Mouse (Mus musculus) neural tube, embryonic 11.5 days (tissue): Measurements from ENCODE around the gene Gm6760. TPM values are rescaled to one million over a fixed set of nuclear protein-coding genes. Genes with fewer than 3 reads are reported as not detected.

Source experiments
- ATAC-seq: fragments of 200-750 bp; cut with Nextera tagmentation; 2 replicates; pipeline ENCODE4 v1.8.0; 2017; ENCODE audit warnings: moderate number of reproducible peaks, mild to moderate bottlenecking, moderate TSS enrichment, moderate library complexity; ENCODE audit not compliant: insufficient read depth, low FRiP score, low TSS enrichment
- DNase-seq: peaks from one replicate; pipeline ENCODE4 v3.0.0-alpha.2; 2015; ENCODE audit warnings: low spot score
- H3K27ac ChIP-seq: fragments of 300-500 bp; sonication (generic); 2 replicates; pipeline ENCODE4 v1.5.1; 2014; ENCODE audit warnings: low read depth, mild to moderate bottlenecking, low read length
- H3K27me3 ChIP-seq: fragments of 300-500 bp; sonication (generic); 2 replicates; pipeline ENCODE4 v1.6.1; 2014; ENCODE audit warnings: mild to moderate bottlenecking, low read length, mixed read lengths; ENCODE audit not compliant: control insufficient read depth, insufficient read depth
- H3K36me3 ChIP-seq: fragments of 300-500 bp; sonication (generic); 2 replicates; pipeline ENCODE4 v1.6.1; 2014; ENCODE audit warnings: mild to moderate bottlenecking, low read length, moderate library complexity, mixed read lengths; ENCODE audit not compliant: control insufficient read depth, insufficient read depth
- H3K4me1 ChIP-seq: fragments of 300-500 bp; sonication (generic); 2 replicates; pipeline ENCODE4 v1.6.1; 2014; ENCODE audit warnings: low read length, mixed read lengths; ENCODE audit not compliant: control insufficient read depth, insufficient read depth
- H3K4me2 ChIP-seq: fragments of 300-500 bp; sonication (generic); 2 replicates; pipeline ENCODE4 v1.6.1; 2014; ENCODE audit warnings: low read depth, mild to moderate bottlenecking, moderate library complexity
- H3K4me3 ChIP-seq: fragments of 300-500 bp; sonication (generic); 2 replicates; pipeline ENCODE4 v1.5.1; 2014; ENCODE audit warnings: low read depth, low read length
- H3K9ac ChIP-seq: fragments of 300-500 bp; sonication (generic); 2 replicates; pipeline ENCODE4 v1.6.1; 2014; ENCODE audit warnings: mild to moderate bottlenecking, low read length
- H3K9me3 ChIP-seq: fragments of 300-500 bp; sonication (generic); 2 replicates; pipeline ENCODE4 v1.6.1; 2016; ENCODE audit warnings: low read length; ENCODE audit not compliant: control insufficient read depth
- WGBS: fragments of 180-500 bp; shearing (Covaris S2); extraction: QIAGEN DNeasy Blood & Tissue Kit; methylation state at CpG from one replicate; pipeline ENCODE4 v1.1.7; 2014; 5-methylcytosine and 5-hydroxymethylcytosine counted together
- polyA plus RNA-seq: library from polyadenylated mRNA; unstranded; fragments of >200 nt; fragmentation: Nextera tagmentation; extraction: Ambion mirVana; gene quantifications from 2 replicates; pipeline ENCODE4 v1.2.1, GENCODE M21; 2014

Gm6760 gene
- polyA plus RNA-seq: not detected in 2 replicates

DNA sequence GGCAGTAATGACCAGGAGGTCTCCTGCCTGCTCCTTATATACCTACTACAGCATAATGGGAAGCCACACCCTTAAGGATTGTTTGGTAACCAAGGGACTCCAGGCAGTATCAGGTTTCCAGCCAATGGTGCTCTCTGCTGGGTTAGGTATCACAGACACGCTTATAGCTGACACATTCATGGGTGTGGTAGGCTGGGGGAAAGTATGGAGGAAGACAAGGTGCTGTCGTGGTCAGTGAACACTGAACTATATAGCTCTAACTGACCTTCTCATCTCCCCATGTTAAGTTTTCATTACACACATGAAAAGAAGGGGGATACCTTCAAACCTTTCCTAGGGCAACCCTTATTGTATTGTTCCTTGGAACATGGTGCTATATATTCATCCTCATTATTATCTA, at the start of gene Gm6760:
Gm6760 (minus strand) TSS at position 101 of the 400 bp plus-strand sequence.
- no peaks in the 10 kb centered on the region for H3K36me3 ChIP-seq
- no peak within 1 kb of the TSS for H3K4me3 ChIP-seq
- no peaks in the 10 kb centered on the region for H3K4me1 ChIP-seq
- no peaks in the 10 kb centered on the region for H3K27me3 ChIP-seq
- 73% methylated on average over 2 of the region's 2 CpGs for WGBS
- H3K9ac ChIP-seq: no peak within 1 kb of the TSS
- no peak within 1 kb of the TSS for H3K27ac ChIP-seq
- no peak within 1 kb of the TSS for H3K4me2 ChIP-seq
- H3K9me3 ChIP-seq: no peaks in the 10 kb centered on the region
- ATAC-seq (no peak), DNase-seq (no peak)

DNA sequence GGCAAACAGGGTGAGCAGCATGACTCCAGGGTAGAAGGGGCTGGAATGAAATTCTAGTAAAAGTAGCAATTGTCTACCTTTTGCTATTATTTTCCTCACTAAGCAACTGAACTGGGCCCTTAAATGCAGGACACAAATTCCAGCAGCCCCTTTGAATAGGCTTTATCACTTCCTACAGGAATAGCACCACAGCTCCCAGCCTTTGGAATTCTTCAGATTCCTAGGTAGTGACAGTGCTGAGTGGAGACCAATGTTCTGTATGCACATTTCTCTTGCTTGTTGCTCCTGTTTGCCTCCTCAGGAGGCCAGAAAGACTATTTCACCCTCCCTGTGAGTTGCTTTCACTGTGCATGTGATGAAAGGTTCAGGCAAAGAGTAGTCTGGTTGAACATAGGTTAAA, 29.2 kb upstream of the Gm6760 start:
- Histone ChIP-seq H3K9ac (no peak overlapping the region), H3K4me1 (no peaks in the 10 kb centered on the region), H3K4me3 (no peak overlapping the region)

DNA sequence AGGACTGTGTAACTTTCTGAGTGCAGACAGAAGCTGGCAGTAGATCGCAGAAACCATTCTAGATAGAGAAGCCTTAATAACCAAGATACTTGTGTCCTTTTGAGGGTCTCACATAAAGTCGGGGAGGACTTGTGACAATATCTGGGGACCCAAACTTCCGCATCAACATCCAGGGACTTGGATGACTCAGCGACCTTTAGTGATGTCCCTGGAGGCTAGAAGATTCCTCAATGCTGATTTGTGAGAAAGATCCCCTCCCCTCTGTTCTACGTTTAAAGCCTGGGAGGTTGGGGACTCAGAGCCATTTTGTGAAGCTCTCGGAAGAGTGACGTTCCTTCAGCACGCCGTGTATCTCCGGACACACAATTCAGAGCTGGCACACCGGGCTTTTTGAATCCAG, 21.2 kb upstream of the Gm6760 start, which contains the start of gene 3830417A13Rik:
3830417A13Rik (plus strand) TSS at position 301 of the 400 bp plus-strand sequence.
- ATAC-seq (no peak), DNase-seq (no peak)
- WGBS: 86% methylated on average over 11 of the region's 11 CpGs
- Histone ChIP-seq H3K4me1 (no peaks in the 10 kb centered on the region), H3K27ac (no peak within 1 kb of the TSS), H3K9me3 (no peaks in the 10 kb centered on the region), H3K4me2 (no peak within 1 kb of the TSS), H3K9ac (no peak within 1 kb of the TSS), H3K4me3 (no peak within 1 kb of the TSS), H3K36me3 (no peaks in the 10 kb centered on the region), H3K27me3 (no peaks in the 10 kb centered on the region)

More for the DNA sequence above, 29.2 kb upstream of the Gm6760 start:
- no peaks in the 10 kb centered on the region for H3K27me3 ChIP-seq
- H3K36me3 ChIP-seq: no peaks in the 10 kb centered on the region
- no peaks in the 10 kb centered on the region for H3K9me3 ChIP-seq
- DNase-seq (no peak), ATAC-seq (no peak)
- H3K4me2 ChIP-seq: no peak overlapping the region
- H3K27ac ChIP-seq: no peak overlapping the region

Other genes starting within 250 kb of the Gm6760 start
- 0.13 and 0.15 TPM in 2 replicates for gene 3830417A13Rik, start 21.4 kb upstream of the Gm6760 start, polyA plus RNA-seq
- 2.5 and 3.8 TPM in 2 replicates for gene Slitrk4, start 124.8 kb upstream of the Gm6760 start, polyA plus RNA-seq